Mouse (Mus musculus) thymus, adult 2 months (tissue): Measurements from ENCODE around the gene Cavin3. TPM values are rescaled to one million over a fixed set of nuclear protein-coding genes. Genes with fewer than 3 reads are reported as not detected.
"Not testable (repeated sequence)": the region's sequence is repeated elsewhere in the genome, so short reads cannot be mapped to it uniquely, and the experiment has no call there.

Source experiments
- DNase-seq: peaks from one replicate; pipeline ENCODE4 v3.0.0; 2021
- H3K27ac ChIP-seq: fragments of 200-500 bp; 2 replicates; pipeline ENCODE4 v1.5.1; 2012; ENCODE audit warnings: low read length, control low read depth; ENCODE audit not compliant: control insufficient read depth, insufficient read depth
- H3K27me3 ChIP-seq: fragments of 200-500 bp; 2 replicates; pipeline ENCODE4 v1.6.1; 2012; ENCODE audit warnings: mild to moderate bottlenecking, low read length, moderate library complexity, mixed read lengths; ENCODE audit not compliant: control insufficient read depth, insufficient read depth
- H3K36me3 ChIP-seq: fragments of 200-500 bp; 2 replicates; pipeline ENCODE4 v1.6.1; 2012; ENCODE audit warnings: mild to moderate bottlenecking, low read length, moderate library complexity; ENCODE audit not compliant: control insufficient read depth, insufficient read depth
- H3K4me1 ChIP-seq: fragments of 200-500 bp; replicated peaks from 2 replicates; pipeline ENCODE4 v1.6.1; 2012; ENCODE audit warnings: low read length; ENCODE audit not compliant: control insufficient read depth, insufficient read depth
- H3K4me3 ChIP-seq: fragments of 200-500 bp; 2 replicates; pipeline ENCODE4 v1.5.1; 2012; ENCODE audit warnings: mild to moderate bottlenecking, low read length, control low read depth, moderate library complexity; ENCODE audit not compliant: control insufficient read depth, insufficient read depth
- CTCF ChIP-seq: fragments of 200-500 bp; IDR thresholded peaks from 2 replicates; pipeline ENCODE4 v1.5.1; 2012; ENCODE audit warnings: mild to moderate bottlenecking, control low read depth, low read length, moderate library complexity, borderline replicate concordance; ENCODE audit not compliant: control insufficient read depth, poor library complexity, insufficient read depth; ENCODE audit errors: extremely low read depth
- POLR2A ChIP-seq: fragments of 200-500 bp; IDR thresholded peaks from 2 replicates; pipeline ENCODE4 v1.6.1; 2012; ENCODE audit warnings: mild to moderate bottlenecking, low read length, control low read depth, moderate library complexity; ENCODE audit not compliant: control insufficient read depth, poor library complexity, insufficient read depth; ENCODE audit errors: extremely low read depth
- WGBS: fragments of 180-500 bp; shearing (Covaris S2); methylation state at CpG from one replicate; pipeline ENCODE4 v1.1.7; 2018; 5-methylcytosine and 5-hydroxymethylcytosine counted together
- polyA plus RNA-seq: library from polyadenylated mRNA; depleted of rRNA; stranded (reverse); fragments of >200 nt; gene quantifications from 2 replicates; pipeline ENCODE4 v1.2.3, GENCODE M21; 2012

Cavin3 gene
- polyA plus RNA-seq, 1 experiment: 14.5 TPM

DNA sequence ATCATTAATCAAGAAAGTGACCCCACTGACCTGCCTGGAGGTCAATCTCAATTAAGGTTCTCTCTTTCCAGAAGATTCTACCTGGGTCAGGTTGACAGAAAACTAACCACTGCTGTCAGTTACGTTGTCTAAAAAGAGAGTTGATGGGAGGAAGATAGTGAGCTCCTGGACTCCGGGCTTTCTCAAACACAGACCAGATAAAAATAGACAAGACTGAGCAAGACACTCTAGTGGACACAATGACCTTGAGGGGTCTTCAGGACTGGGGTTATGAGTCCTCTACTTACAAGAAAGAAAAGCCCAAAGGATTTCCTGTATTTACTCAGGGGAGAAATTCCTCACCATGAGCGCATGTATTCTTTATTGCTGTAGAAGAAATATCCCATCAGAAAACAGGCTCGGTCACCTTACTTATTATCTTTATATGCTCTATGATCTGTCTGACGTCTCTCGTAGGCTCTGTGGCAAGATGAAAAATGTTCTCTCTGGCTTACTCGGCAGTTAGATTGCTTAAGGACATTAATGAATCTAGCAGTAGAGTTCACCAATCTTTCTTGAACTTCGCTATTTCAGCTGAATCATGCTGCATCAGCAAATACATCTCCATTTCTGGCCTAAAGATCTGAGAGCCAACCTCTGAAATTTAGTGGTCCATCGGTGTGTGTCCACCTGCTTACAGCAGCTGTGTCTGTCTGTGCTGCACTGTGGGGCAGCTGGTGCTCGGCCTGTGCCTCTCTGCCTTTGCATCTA, 5.2 kb downstream of the Cavin3 start:
- no peaks in the 10 kb centered on the region for H3K27me3 ChIP-seq
- H3K4me3 ChIP-seq: no peak overlapping the region
- no peak for DNase-seq
- H3K4me1 ChIP-seq: no peaks in the 10 kb centered on the region
- no peaks in the 10 kb centered on the region for H3K36me3 ChIP-seq
- 85% methylated on average over 10 of the region's 10 CpGs for WGBS
- no peak for TF ChIP-seq CTCF
- no peak for TF ChIP-seq POLR2A
- H3K27ac ChIP-seq: no peak overlapping the region

- no peak overlapping the region for H3K4me3 ChIP-seq
- H3K36me3 ChIP-seq: no peaks in the 10 kb centered on the region
- WGBS: 73% methylated on average over 7 of the region's 7 CpGs
- no peaks in the 10 kb centered on the region for H3K27me3 ChIP-seq
- no peak for DNase-seq
- H3K27ac ChIP-seq: no peak overlapping the region
- no peak for TF ChIP-seq POLR2A
- no peak for TF ChIP-seq CTCF
- no peaks in the 10 kb centered on the region for H3K4me1 ChIP-seq
Observed at GRCm38 (mm10) chr7:105475396-105475949, 6.6 kb downstream of the Cavin3 start.

DNA sequence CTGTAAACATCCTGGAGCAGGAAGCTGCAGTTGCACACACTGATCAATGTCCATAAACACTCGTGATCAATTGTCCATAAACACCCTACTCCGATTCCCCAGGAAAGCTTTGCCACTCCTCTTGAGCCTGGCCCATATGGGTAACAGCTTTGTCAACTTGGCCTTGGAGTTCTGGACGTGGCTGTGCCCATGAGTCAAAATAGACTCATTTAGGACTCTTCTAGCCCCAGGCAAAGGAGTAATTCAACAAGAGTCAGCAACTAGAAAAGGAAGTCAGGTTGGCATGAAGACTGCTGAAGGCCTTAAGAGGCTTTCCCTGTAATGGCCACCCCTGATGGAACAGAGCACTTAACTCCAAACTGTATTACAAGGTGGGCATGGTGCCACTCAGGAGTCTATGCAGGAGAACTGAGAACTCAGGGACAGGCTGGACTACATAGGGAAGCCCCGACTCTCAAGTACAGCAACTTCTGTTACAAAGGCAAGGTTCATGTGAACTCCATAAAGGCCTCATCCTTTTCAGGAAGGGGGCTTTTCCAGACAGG, 7.3 kb downstream of the Cavin3 start:
- Histone ChIP-seq H3K4me1 (no peaks in the 10 kb centered on the region), H3K36me3 (no peaks in the 10 kb centered on the region), H3K27me3 (no peaks in the 10 kb centered on the region), H3K4me3 (no peak overlapping the region), H3K27ac (no peak overlapping the region)
- 94% methylated on average over 4 of the region's 4 CpGs for WGBS
- TF ChIP-seq POLR2A (no peak), CTCF (no peak)
- no peak for DNase-seq

DNA sequence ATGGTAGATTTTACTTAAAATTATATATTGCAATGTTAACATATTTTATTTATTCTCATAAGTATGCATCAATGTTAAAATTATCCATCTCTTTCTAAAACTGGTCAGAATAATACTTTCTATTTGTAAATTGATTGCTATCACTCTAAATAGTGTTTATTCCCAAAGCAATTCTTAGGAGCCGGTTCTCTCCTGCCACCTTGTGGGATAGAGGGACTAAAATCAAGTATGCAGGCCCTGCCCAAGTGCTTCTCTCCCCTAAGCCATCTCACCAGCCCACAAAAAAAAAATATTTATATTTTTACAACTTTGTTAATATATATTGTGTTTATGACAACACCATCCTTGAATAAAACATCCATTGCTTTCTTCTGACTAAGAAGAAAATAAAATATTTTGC, 9.5 kb downstream of the Cavin3 start:
- WGBS: 83% methylated on average over 1 of the region's 1 CpGs
- TF ChIP-seq POLR2A (no peak), CTCF (no peak)
- H3K36me3 ChIP-seq: no peaks in the 10 kb centered on the region

GRCm38 (mm10) chr7:105465505-105465904, 16.6 kb downstream of the Cavin3 start:
- H3K4me1 ChIP-seq, DNase-seq, H3K36me3 ChIP-seq, H3K27me3 ChIP-seq, H3K27ac ChIP-seq, H3K4me3 ChIP-seq: not testable (repeated sequence)
- WGBS: 85% methylated on average over 5 of the region's 5 CpGs

More for the DNA sequence above, 9.5 kb downstream of the Cavin3 start:
- Histone ChIP-seq H3K4me1 (no peaks in the 10 kb centered on the region), H3K4me3 (no peak overlapping the region), H3K27ac (no peak overlapping the region), H3K27me3 (no peaks in the 10 kb centered on the region)
- DNase-seq: no peak

- no peak for TF ChIP-seq POLR2A
- TF ChIP-seq CTCF: no peak
- Histone ChIP-seq H3K4me3 (no peak overlapping the region), H3K36me3 (no peaks in the 10 kb centered on the region), H3K27me3 (no peaks in the 10 kb centered on the region), H3K27ac (no peak overlapping the region), H3K4me1 (no peaks in the 10 kb centered on the region)
- no peak for DNase-seq
Observed at GRCm38 (mm10) chr7:105458546-105458945, 23.6 kb downstream of the Cavin3 start.

DNA sequence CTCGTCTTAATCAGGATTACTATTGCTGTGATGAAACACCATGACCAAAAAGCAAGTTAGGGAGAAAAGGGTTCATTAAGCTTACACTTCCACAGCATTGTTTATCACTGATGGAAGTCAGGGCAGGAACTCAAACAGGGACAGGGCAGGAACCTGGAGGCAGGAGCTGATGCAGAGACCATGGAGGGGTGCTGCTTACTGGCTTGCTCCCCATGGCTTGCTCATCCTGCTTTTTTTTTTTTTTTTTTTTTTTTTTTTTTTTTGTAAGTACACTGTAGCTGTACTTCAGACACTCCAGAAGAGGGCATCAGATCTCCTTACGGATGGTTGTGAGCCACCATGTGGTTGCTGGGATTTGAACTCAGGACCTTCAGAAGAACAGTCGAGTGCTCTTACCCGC, 28.8 kb downstream of the Cavin3 start:
- H3K27ac ChIP-seq, H3K27me3 ChIP-seq, DNase-seq, H3K4me3 ChIP-seq, H3K4me1 ChIP-seq, H3K36me3 ChIP-seq: not testable (repeated sequence)
- WGBS: 92% methylated on average over 4 of the region's 4 CpGs
